Mouse (Mus musculus) liver, embryonic 11.5 days (tissue): ENCODE results near the gene Kdm1b. TPM values are rescaled to one million over a fixed set of nuclear protein-coding genes. Genes with fewer than 3 reads are reported as not detected.

Source experiments
- polyA plus RNA-seq: library from polyadenylated mRNA; unstranded; fragments of >200 nt; fragmentation: Nextera tagmentation; extraction: Ambion mirVana; gene quantifications from 2 replicates; pipeline ENCODE4 v1.2.1, GENCODE M21; 2014

Kdm1b gene
- polyA plus RNA-seq, 1 experiment from 2014 or later: 9.2 TPM

Other genes starting within 250 kb of the Kdm1b start
- 9.3 and 13.8 TPM in 2 replicates for gene Kif13a, start 113.6 kb upstream of the Kdm1b start, polyA plus RNA-seq
- gene Nhlrc1, start 28.6 kb upstream of the Kdm1b start, polyA plus RNA-seq: 1.6 and 2.0 TPM in 2 replicates
- gene Tpmt, start 1.2 kb downstream of the Kdm1b start, polyA plus RNA-seq: 14.2 and 15.9 TPM in 2 replicates
- gene Dek, start 62.7 kb downstream of the Kdm1b start, polyA plus RNA-seq: 366 and 391 TPM in 2 replicates
- gene Rnf144b, start 79.2 kb downstream of the Kdm1b start, polyA plus RNA-seq: 0.55 and 0.90 TPM in 2 replicates